Mouse (Mus musculus) stomach, embryonic 14.5 days (tissue): ENCODE data around the gene Ptges2. TPM values are rescaled to one million over a fixed set of nuclear protein-coding genes. Genes with fewer than 3 reads are reported as not detected.

Source experiments
- ATAC-seq: fragments of 200-750 bp; cut with Nextera tagmentation; 2 replicates; pipeline ENCODE4 v1.8.0; 2017; ENCODE audit warnings: low read depth, moderate TSS enrichment; ENCODE audit not compliant: insufficient number of reproducible peaks, insufficient read depth, low FRiP score
- H3K27ac ChIP-seq: fragments of 300-500 bp; sonication (generic); 2 replicates; pipeline ENCODE4 v1.5.1; 2014; ENCODE audit warnings: mild to moderate bottlenecking, low read length, moderate library complexity, mixed read lengths
- H3K27me3 ChIP-seq: fragments of 300-500 bp; sonication (generic); 2 replicates; pipeline ENCODE4 v1.6.1; 2014; ENCODE audit warnings: low read length, control low read depth, mixed read lengths; ENCODE audit not compliant: control insufficient read depth, insufficient read depth
- H3K36me3 ChIP-seq: fragments of 300-500 bp; sonication (generic); 2 replicates; pipeline ENCODE4 v1.6.1; 2014; ENCODE audit warnings: mild to moderate bottlenecking, control low read depth, low read length, moderate library complexity, mixed read lengths; ENCODE audit not compliant: control insufficient read depth, insufficient read depth
- H3K4me1 ChIP-seq: fragments of 300-500 bp; sonication (generic); 2 replicates; pipeline ENCODE4 v1.6.1; 2014; ENCODE audit warnings: low read length, control low read depth, mixed read lengths; ENCODE audit not compliant: control insufficient read depth, insufficient read depth
- H3K4me2 ChIP-seq: fragments of 300-500 bp; sonication (generic); replicated peaks from 2 replicates; pipeline ENCODE4 v1.6.1; 2014; ENCODE audit warnings: low read depth, low read length, control low read depth
- H3K4me3 ChIP-seq: fragments of 300-500 bp; sonication (generic); 2 replicates; pipeline ENCODE4 v1.5.1; 2014; ENCODE audit warnings: low read depth, low read length, control low read depth
- H3K9ac ChIP-seq: fragments of 300-500 bp; sonication (generic); replicated peaks from 2 replicates; pipeline ENCODE4 v1.6.1; 2014; ENCODE audit warnings: low read depth, mild to moderate bottlenecking, control low read depth, low read length, moderate library complexity, mixed read lengths
- H3K9me3 ChIP-seq: fragments of 300-500 bp; sonication (generic); 2 replicates; pipeline ENCODE4 v1.6.1; 2016; ENCODE audit warnings: low read depth, low read length, control low read depth; ENCODE audit not compliant: control insufficient read depth
- WGBS: fragments of 180-500 bp; shearing (Covaris S2); extraction: QIAGEN DNeasy Blood & Tissue Kit; methylation state at CpG from one replicate; pipeline ENCODE4 v1.1.7; 2014; 5-methylcytosine and 5-hydroxymethylcytosine counted together
- polyA plus RNA-seq: library from polyadenylated mRNA; unstranded; fragments of >200 nt; fragmentation: Nextera tagmentation; extraction: Ambion mirVana; gene quantifications from 2 replicates; pipeline ENCODE4 v1.2.1, GENCODE M21; 2014

The Ptges2 gene
- 28.1 and 30.5 TPM in 2 replicates for polyA plus RNA-seq

DNA sequence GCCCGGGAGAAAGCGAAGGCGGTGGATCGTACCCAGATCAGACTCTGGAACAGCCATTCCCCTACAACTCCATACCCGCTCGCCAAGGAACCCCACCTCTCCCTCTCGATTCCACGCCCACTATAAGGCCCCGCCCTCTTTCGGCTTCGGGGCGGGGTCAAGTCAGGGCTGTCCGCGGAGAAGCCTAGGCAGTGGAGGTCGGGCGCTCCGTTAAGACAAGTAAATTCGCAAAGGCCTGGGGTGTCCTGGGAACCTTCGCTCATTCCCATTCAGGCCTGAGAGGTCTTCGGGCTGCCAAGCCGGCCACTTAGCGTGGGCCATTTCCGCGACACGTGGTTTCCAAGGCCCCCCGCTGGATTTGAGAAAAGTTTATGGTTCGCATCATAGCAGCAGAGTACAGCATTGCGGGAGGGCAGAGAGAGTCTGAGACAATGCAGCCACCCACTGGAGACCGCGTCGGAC is at the start of gene Ptges2:
Ptges2 (plus strand) TSS at position 413 of the 462 bp plus-strand sequence.
- H3K36me3 ChIP-seq, result no peaks in the 10 kb centered on the region
- peak within 1 kb of the TSS; percentile 84 for H3K27ac ChIP-seq
- WGBS, result under 1% methylated on average over 31 of the region's 31 CpGs
- ATAC-seq, result peak; percentile 85
- H3K4me3 ChIP-seq, result peak within 1 kb of the TSS; percentile 80
- H3K9ac ChIP-seq, result peak within 1 kb of the TSS; percentile 70
- no peaks in the 10 kb centered on the region for H3K9me3 ChIP-seq
- H3K4me2 ChIP-seq, result peak within 1 kb of the TSS; percentile 95
- no peaks in the 10 kb centered on the region for H3K27me3 ChIP-seq
- peaks cover 6% of the 10 kb centered on the region; the same call in 1 of the 2 replicates for H3K4me1 ChIP-seq

DNA sequence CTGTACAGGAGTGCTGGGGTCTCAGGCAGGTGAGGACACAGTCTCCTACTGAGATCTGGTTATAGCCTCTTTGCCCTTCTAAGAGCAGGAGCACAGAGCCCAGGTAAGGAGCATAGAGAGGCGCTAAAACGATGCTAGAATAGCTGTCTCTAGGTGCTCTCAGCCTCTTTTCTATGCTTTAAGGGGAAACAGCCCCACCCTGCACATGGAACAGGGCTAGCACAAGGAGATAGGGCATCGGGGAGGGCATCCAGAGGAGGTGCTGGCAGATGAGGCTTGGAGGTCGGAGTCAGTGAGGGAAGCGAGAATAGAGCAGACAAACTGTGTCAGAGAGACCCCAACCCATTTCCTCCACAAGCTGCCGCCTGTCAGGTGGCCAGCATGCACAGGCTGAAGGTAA is 48.7 kb upstream of the Ptges2 start:
- no peak for ATAC-seq
- Histone ChIP-seq H3K9me3 (no peaks in the 10 kb centered on the region), H3K36me3 (no peaks in the 10 kb centered on the region; the same call in 1 of the 2 replicates), H3K27ac (no peak overlapping the region), H3K4me2 (no peak overlapping the region), H3K9ac (no peak overlapping the region), H3K4me3 (no peak overlapping the region), H3K27me3 (no peaks in the 10 kb centered on the region), H3K4me1 (peaks cover 10% of the 10 kb centered on the region; the same call in 1 of the 2 replicates)
- 77% methylated on average over 6 of the region's 6 CpGs for WGBS

DNA sequence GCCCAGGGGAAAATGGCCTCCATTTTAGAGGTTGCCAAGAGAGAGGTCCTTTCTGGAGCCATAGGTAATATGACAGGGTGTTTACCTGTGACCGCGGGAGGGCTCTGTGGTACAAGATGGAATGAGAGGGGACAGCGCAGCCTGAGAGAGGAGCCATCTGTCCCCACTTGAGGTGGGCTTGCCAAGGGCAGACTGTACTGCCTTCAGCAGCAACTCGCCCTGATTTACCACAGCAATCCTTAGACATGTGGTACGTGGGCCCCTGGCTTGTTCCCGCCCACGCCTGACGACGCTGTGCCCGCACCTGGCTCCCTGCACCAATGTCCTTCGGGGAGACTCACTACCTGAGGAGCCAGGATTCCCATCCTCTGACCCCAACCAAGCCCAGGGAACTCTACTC is 47.4 kb upstream of the Ptges2 start:
- Histone ChIP-seq H3K27me3 (no peaks in the 10 kb centered on the region), H3K4me3 (no peak overlapping the region), H3K9me3 (no peaks in the 10 kb centered on the region), H3K4me1 (peaks cover 10% of the 10 kb centered on the region; the same call in 1 of the 2 replicates), H3K27ac (no peak overlapping the region), H3K4me2 (no peak overlapping the region), H3K9ac (no peak overlapping the region), H3K36me3 (no peaks in the 10 kb centered on the region; the same call in 1 of the 2 replicates)
- ATAC-seq, result no peak
- 83% methylated on average over 11 of the region's 11 CpGs for WGBS

DNA sequence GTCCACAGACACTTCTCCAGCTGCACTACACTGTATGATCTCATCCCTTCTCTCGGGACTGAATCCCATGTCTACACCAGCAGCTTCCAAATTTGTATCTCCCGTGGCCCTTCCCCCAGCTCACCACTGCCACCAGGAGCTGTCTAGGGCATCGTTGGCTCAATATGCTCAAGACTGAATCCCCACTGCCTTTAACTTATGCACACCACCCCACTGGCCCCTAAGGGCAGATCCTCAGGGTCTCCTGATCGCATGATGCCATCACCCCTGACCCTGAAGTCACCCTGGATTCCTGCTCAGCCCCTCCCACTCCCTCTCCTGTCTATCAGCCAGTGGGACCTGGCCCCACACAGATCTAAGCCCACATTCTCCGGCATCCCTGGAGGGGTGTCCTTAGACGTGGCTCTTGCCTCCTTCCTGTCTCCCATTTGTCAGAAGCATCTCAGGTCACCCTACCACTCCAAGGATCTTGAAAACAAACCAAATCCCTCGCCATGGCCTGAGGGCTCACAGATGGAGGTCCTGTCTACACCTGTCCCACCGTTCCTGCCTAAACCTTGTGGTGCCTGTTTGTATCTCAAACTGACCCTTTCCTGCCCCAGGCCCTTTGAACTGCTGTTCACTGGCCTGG is 46.0 kb upstream of the Ptges2 start:
- H3K4me1 ChIP-seq, result peaks cover 13% of the 10 kb centered on the region; the same call in 1 of the 2 replicates
- ATAC-seq, result no peak
- H3K27me3 ChIP-seq, result no peaks in the 10 kb centered on the region
- no peak overlapping the region for H3K27ac ChIP-seq
- no peak overlapping the region for H3K4me2 ChIP-seq
- no peaks in the 10 kb centered on the region; the same call in 1 of the 2 replicates for H3K36me3 ChIP-seq
- H3K9me3 ChIP-seq, result no peaks in the 10 kb centered on the region
- 49% methylated on average over 8 of the region's 8 CpGs for WGBS
- H3K9ac ChIP-seq, result no peak overlapping the region
- H3K4me3 ChIP-seq, result no peak overlapping the region

DNA sequence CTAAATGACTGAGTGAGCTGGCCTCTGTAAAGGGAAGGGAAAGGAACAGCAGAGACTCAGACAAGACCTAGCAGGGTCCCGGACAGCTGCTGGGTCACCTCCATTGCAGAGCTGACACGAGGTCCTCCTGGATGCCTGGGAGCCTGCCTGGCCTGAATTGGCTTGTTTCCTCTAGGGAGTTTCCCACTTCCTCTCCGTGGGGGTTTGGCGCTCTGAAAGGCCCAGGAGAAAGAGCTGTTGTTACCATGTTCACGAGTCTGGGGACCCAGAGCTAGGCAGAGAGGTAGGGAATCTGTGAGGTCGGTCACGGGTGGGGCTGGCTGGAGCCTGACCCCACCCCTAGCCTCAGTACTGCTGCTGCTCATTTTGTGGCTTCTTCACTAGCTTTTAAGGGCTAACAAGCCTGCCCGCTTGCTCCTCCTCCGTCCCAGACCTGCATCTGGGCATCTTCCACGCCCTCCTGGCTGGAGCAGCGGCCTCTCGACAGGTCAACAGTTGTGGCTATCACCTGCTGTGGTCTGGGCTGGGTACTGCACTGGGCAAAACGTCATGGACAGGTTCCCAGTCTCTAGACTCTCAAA is 45.1 kb upstream of the Ptges2 start:
- H3K27me3 ChIP-seq, result no peaks in the 10 kb centered on the region
- peaks cover 13% of the 10 kb centered on the region; the same call in 1 of the 2 replicates for H3K4me1 ChIP-seq
- no peak for ATAC-seq
- no peak overlapping the region for H3K27ac ChIP-seq
- WGBS, result 52% methylated on average over 13 of the region's 13 CpGs
- no peaks in the 10 kb centered on the region for H3K36me3 ChIP-seq
- H3K4me2 ChIP-seq, result no peak overlapping the region
- H3K4me3 ChIP-seq, result no peak overlapping the region
- no peaks in the 10 kb centered on the region for H3K9me3 ChIP-seq
- H3K9ac ChIP-seq, result no peak overlapping the region

DNA sequence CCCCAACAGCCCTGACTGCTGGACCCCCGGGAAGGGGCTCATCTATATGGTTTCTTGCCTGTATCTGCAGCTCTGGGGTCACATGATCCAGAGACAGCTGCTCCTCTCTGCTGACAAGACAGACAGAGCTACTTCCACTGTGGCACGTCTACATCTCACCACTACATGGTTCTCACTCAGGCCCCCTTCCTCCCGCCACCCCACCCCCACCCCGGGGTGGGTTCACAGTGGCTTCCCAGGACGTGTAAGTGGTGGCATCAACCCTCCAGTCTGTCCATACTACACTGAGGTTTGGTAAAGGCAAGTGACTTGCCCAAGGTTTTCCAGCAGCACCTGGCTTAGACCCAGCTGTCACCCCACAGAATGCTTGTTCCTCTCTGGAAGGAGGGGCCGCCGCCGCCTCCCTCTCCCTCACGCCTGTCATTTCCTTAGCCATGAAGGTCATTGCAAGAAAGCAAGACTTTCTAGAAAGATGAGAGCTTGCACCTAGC is 44.2 kb upstream of the Ptges2 start:
- Histone ChIP-seq H3K27me3 (no peaks in the 10 kb centered on the region), H3K4me3 (peak overlapping the region; percentile 69), H3K36me3 (no peaks in the 10 kb centered on the region), H3K27ac (no peak overlapping the region), H3K4me1 (peaks cover 13% of the 10 kb centered on the region; the same call in 1 of the 2 replicates), H3K9ac (0 out of 2 replicates have a peak overlapping the region, but pooled peaks have one; percentile 51), H3K9me3 (no peaks in the 10 kb centered on the region), H3K4me2 (peak overlapping the region; percentile 87)
- no peak for ATAC-seq
- 49% methylated on average over 9 of the region's 9 CpGs for WGBS

DNA sequence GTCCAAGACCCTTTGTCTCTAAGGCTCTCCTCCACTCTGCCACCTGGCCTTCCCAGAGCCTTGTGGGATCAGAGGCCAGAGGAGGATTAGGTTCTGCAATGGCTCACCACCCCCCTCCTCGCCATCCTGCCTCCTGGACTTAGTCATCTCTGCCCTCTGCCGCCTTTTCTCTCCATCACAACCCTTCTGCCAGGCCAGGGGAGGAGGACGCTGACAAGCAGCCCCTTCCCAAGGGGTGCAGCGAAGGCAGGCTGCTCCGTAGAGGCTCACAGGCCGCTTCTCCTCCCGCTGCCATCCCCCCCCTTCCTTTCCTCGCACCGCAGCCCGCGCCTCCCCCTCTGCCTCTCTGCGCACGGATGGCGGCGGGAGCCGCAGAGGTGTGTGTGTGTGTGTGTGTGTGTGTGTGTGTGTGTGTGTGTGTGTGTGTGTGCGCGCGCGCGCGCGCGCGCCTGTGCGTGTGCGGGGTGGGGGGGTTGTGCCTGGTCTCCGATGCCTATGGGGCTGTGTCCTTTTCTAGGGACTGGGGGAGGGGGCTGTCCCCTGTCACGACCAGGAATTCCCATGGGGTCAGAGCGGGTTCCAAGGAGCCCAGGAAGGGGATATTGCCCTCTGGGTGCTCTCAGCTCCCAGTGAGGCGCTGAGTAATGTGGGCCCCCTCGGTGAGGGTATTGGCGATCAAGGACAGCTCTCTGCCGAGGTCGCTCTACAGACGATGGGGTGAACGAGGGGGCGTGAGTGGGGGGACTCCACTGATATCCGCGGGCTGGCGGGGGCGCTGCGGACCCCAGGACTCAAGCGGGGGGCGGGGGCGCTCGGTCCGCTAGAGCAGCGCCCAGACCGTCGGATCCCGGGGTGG is 43.3 kb upstream of the Ptges2 start, which contains the start of gene Ciz1:
Ciz1 (plus strand) TSS at position 177 of the 856 bp plus-strand sequence.
- Histone ChIP-seq H3K9me3 (no peaks in the 10 kb centered on the region), H3K27me3 (no peaks in the 10 kb centered on the region), H3K9ac (peak within 1 kb of the TSS; percentile 51), H3K4me1 (peaks cover 13% of the 10 kb centered on the region; the same call in 1 of the 2 replicates), H3K4me3 (peak within 1 kb of the TSS; percentile 69), H3K36me3 (no peaks in the 10 kb centered on the region), H3K4me2 (peak within 1 kb of the TSS; percentile 87), H3K27ac (peak within 1 kb of the TSS; percentile 48; the same call in 1 of the 2 replicates)
- under 1% methylated on average over 42 of the region's 52 CpGs for WGBS
- peak; percentile 23; the same call in 1 of the 2 replicates for ATAC-seq
